Mouse (Mus musculus): ENCODE data around the gene Mas1. TPM values are rescaled to one million over a fixed set of nuclear protein-coding genes. Genes with fewer than 3 reads are reported as not detected.
"Not testable (repeated sequence)": the region's sequence is repeated elsewhere in the genome, so short reads cannot be mapped to it uniquely, and the experiment has no call there.

Mas1 gene
- 10 to 100 TPM; 41.6 to 52.1 TPM for total RNA-seq (2021)
- long read RNA-seq, experiment 1, transcript Mas1-205 (4 exons, 779 nt) = minor isoform, 5 of 29 reads
- long read RNA-seq, experiment 1, transcript Mas1-207 (2 exons, 443 nt) = major isoform, 10 of 29 reads
- long read RNA-seq, experiment 1, partial matches to known transcripts = 0 of 29 reads
- long read RNA-seq, experiment 1, other reads (novel, unspliced or antisense) = 10 of 29 reads
- long read RNA-seq, experiment 2, transcript Mas1-205 (4 exons, 779 nt) = minor isoform, 5 of 43 reads
- long read RNA-seq, experiment 2, transcript Mas1-202 (4 exons, 684 nt) = minor isoform, 7 of 43 reads
- long read RNA-seq, experiment 2, transcript Mas1-207 (2 exons, 443 nt) = major isoform, 8 of 43 reads
- long read RNA-seq, experiment 2, partial matches to known transcripts = 0 of 43 reads
- long read RNA-seq, experiment 2, other reads (novel, unspliced or antisense) = 23 of 43 reads

DNA sequence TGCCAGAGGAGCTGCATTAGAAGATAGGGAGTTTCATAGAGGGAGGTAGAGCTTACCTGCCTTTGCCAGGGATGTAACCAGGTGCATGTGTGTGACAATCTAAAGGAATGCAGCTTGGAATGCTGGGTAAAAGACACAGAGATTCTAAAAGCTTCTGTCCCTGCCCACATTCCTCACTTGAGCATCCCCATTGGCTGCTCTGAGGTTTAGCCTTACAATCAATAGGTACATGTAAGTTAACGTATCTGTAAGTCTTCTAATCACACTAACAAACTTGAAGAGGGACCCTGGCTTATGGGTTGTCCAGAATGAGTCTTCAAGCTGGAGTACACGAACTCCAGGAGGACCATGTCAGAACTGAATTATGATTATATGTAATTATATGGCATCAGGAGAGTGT is at the start of gene Mas1:
TSS of gene Mas1 (minus strand) at position 101 of the 400 bp plus-strand sequence.
- DNase-seq (ENCODE audit: low spot score in 2 of 2) = no peak

DNA sequence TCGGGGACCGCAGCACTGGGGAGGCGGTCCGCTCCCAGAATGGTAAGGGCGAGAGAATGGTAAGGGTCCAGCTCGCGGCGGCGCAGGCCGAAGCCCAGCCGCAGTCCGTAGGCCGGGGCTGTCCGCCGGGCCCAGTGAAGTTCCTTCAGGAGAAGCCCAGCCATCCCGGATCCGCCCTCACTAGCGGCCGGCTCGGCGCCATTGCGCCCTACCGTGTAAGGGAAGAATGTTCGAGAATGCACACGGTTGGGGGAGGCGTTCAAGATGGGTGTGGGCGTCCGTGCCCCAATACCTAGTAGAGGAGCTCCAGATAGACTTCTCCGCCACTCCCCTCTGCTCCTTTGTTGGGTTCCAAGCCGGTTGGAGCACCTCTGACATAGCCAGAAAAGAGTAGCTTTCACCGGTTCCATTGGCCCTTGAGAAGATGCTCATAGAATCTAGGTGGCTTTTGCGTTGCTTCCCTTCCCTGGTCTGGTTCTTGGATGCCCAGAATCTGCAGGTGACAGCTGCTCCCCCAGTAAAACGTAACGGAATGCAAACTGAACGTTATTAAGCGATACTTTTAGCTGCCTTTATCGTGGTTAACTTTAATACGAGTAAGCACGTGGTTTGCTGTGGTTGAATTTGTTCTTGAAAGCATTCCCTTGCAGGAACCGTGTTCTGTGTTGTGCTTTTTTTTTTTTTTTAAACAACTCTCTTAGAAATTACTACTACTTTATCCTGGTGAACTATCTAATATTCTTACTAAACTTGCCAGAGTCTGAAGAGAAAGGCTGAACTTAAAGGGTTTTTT is 48.8 kb upstream of the Mas1 start:
- no peak for DNase-seq (ENCODE audit: low spot score in 2 of 2)

DNA sequence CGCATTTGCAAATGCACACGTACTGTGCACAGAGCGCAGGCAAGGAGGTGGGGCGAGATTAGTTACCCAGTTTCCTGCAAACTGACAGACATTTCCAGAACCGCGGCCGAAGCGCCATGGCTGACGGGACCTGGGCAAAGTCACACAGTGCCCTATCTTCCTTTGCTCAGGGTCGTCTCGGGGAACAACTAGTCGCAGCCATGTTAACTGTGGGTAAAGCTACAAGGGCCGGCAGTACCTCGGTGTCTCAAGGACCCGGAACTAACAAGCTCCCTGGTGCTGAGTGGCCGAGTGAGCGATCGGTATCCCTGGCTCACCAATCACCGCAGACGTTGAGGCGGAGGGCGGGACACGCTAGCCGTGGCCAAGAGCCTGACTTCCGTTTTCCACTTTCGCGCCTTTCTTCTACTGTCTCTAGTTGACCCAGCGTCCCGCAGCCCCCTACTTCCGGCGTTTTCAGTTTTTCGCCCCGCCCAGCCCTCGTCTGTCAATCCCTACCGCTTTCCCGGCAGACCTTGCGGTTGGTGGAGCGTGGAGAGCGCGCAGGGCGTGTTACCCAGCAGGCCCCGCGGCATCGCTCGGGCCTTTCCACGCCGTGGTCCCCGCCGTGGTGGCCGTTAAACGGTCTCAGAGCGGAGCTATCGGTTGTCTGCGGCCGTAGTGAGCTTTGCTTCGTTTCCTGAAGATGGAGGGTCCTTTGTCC is 48.1 kb upstream of the Mas1 start, which contains the start of gene Mrpl18:
TSS of gene Mrpl18 (minus strand) at position 465 of the 703 bp plus-strand sequence.
- peak; percentile 98 to 100 for DNase-seq (ENCODE audit: low spot score in 2 of 2)

DNA sequence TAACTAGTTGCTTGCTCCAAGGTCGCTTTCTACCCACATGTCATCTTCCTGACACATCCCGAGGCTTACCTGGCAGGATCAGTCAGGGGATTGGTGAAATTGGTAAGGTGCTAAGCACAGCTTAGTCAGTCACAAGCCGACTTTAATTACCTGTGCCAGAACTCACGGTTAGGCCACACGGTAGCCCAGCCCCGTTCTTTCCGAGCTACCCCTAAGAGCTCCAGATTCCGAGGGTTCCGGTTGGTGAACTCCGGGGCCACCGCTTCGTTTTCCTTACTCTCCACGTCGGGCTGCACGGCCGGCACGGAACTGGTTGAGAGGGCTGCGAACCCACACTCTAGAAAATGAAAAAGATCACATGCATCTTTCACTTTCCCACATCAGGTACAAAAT is 47.5 kb upstream of the Mas1 start, which contains the start of gene Tcp1:
TSS of gene Tcp1 (plus strand) at position 214 of the 393 bp plus-strand sequence.
- no peak for DNase-seq (ENCODE audit: low spot score in 2 of 2)

DNA sequence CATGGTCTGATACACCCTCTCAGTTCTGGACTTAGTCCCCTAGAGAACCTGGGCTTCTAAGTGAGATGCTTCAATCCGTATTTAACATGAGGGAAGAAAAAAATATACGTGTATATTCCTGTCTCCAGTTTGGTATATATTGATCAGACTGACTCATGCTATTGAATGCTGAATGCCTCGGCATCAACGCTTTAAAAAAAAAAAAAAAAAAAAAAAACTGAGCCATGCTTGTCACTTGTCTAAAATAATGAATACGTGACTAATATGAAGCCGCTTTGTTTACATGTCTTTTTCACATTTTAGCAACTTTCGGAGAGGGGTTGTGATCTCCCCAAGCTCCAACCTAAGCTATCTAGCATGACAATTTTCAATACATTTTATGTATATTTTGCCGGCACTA is 42.4 kb upstream of the Mas1 start:
- DNase-seq (ENCODE audit: low spot score in 2 of 2) = no peak

DNA sequence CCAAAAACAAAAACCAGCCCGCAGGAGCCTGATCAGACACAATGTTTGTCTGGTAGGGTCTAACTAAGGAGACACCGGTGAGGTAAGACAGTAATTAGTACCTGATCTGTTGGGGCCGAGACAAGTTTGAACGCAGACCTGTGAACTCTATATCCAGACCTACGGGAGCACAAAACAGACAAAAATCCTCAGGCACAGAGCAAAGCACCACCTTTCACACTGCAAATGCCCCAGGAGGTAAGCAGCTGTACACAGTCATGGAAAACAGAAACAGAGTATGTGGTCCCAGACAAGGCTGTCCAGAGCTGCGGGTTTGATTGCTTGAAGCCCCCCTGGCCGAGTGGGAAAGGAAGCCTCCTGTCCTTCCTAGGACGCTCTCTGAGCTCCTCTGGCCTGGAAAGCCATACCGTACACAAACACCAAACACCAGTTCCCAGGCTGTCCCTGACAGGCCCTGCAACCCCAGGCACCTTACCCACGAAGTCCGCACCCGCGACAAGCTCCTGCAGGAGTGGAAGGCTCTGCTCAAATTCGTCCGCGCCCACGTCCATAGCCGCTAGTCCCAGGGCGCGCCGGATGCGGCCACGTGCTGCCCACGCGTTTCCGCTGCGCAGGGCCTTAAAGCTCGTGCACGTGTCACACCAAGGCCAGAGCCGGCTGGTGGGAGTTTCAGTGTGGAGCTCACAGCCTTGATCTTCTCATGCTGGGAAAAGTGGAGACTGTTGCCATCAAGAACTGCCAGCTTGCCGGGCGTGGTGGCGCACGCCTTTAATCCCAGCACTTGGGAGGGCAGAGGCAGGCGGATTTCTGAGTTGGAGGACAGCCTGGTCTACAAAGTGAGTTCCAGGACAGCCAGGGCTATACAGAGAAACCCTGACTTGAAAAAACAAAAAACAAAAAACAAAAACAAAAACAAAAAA is 41.7 kb upstream of the Mas1 start, which contains the start of gene Pnldc1:
TSS of gene Pnldc1 (minus strand) at position 870 of the 920 bp plus-strand sequence.
- DNase-seq (ENCODE audit: low spot score in 2 of 2) = no peak

DNA sequence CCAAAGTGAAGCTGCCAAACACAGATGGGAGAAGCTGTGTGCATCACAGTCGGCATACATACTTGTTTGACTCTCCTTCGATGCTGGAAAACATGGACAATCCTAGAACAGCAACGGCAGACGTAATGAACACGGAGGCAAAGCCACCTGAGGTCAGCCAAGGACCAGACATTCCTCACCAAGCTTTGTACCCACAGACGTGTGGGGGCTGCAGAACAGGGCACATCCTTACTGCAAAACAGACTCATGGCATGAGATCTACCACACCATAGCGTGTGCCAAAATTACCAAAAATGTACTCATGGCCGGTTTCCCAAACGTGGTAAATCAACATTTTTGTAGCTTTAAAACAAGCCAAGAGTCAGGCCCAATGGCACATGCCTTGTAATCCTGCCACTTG is 38.5 kb upstream of the Mas1 start:
- DNase-seq (ENCODE audit: low spot score in 2 of 2) = no peak

DNA sequence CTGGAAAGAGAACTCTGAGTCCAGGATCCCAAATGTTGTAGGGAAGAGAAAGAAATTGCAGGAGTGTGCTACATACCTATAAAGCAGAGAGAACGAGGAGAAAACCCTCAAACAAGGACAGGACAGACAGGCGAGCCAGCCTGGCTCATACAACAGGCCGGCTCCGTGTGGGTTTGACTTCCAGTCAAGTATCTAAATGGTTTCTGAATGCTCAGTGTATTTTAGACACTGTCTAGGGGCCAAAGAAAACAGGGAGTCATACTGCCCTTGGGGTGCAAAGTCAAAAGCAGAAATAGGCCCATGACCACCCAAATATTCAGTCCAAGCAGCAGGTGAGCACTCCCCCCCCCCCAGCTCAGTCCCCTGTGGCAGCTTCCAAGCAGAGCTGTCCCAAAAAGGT is 37.9 kb upstream of the Mas1 start:
- no peak for DNase-seq (ENCODE audit: low spot score in 2 of 2)

DNA sequence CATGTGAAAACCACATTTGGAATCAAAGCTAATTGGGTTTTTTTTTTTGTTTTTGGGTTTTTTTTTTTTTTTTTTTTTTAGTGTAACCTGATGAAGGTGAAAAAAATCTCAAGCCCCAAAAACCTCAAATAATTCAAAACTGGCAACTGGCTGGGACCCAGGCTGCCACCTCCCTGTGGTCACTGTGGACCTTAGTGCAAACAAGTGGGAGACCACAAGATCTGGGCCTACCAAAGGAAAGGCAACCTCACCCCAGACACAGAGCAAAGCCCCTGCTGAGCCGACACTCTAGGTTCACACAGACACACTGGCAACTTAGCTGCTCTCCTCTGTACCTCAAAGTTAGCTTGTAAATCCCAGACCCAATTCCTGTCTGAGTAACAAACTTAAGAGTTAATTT is 36.4 kb upstream of the Mas1 start:
- no peak for DNase-seq (ENCODE audit: low spot score in 2 of 2)

DNA sequence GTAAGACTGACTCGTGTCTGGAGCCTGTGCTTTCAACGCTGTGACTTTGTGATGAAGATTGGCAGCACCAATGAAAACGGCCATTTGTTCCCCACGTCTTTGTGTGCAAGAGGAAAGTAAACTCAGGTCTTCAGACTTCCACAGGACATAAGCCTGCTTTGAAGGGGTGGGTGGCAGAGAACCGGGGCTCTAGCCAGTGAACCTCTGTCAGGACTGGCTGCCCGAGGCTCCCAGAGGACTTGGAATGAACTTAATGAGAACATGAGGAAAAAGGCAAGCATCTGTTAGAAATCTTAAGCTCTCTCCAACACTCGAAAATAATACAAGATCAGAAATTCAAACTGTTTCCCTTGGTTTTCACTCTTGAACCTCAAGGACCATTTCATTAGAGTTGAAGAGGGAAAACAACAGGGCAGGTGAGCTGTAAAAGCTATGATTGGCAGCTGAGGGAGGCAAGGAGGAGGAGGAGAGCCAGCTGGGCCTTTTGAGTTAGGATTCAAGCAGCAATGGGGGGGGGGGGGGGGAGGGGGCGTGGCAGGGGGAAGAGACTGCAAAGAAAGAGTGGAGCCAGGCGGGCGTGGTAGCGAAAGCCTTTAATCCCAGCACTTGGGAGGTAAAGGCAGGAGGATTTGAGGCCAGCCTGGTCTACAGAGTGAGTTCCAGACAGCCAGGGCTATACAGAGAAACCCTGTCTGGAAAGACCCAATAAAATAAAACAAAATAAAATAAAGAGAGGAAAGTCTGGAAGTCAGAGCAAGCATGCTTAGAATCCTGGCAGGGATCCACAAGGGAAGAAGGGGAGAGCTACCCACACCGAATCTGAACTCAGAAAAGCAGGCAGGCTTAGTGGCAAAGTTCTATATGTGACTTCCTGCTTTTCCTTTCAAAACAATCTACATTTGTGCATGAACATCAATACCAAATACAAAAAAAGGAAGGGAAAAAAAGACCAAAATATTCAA is 35.7 kb upstream of the Mas1 start:
- no peak for DNase-seq (ENCODE audit: low spot score in 2 of 2)

DNA sequence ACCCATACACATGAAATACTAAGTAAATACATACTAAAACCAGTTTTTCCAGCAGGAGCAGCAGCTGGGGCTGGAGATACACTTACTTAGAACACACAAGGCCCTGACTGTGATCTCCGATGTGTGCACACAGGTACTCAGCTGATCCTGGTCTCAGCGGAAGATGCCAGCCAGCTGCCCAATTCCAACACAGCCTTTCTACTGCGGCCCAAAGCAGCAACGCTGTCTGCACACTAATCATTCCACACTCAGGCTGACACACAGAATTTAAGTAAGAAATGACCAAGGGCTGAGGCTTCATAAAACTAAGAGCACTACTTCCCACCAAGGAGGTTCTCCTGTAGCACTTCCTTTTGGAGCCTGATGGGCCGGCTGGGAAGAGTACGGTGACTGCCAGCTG is 34.3 kb upstream of the Mas1 start:
- no peak for DNase-seq (ENCODE audit: low spot score in 2 of 2)

DNA sequence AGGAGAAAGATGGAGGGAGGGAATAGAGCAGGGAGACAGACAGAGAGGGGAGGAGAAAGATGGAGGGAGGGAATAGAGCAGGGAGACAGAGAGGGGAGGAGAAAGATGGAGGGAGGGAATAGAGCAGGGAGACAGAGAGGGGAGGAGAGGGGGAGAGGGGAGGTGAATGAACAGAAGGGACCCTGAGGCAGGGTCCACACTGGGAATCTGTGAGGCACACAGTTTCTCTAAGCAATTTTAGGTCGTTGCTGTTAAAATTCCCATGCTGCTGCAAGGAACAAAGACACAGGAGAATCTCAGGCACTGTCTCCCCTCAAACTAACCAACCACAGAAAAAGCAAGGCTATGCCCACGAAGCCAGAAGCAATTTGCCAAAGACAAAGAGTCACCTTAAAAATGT is 30.7 kb upstream of the Mas1 start:
- DNase-seq (ENCODE audit: low spot score in 2 of 2) = not testable (repeated sequence)

DNA sequence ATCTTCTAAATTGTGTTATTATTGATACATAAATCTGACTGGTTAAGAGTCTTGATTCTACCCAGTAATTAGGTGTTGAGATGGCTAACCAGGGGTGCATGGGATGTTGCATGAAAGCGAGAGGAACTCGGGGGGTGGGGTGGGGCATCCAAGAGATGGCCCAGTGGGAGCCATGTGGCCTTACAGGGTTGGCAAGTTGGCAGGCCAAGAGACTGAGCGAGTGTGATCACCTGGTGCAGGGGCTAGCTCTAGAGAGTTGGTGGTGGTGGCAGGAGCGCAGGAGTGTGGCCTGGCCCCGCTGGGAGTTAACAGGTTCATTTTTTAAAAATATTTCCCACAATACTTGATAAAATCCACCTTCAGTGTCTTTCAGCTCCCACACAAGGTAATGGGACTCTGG is 29.7 kb upstream of the Mas1 start:
- DNase-seq (ENCODE audit: low spot score in 2 of 2) = no peak

DNA sequence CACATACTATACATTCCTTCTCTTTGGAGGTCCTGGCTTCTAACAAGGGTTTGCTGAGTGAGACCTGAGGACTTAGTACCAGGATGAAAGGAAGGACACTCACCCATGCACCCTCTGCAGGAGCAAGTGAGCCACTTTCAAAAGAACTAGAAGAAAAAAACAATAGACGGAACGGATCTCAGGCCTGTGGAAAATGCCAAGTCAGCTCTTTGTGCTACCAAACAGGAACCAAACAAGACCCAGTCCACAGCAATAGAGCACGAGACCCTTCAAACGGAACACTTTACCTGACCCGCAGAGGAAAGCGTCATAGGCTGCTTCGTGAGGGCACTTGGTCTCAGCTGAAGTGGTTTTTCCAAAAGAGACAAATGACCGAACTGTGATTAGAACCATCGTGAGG is 24.1 kb upstream of the Mas1 start:
- DNase-seq (ENCODE audit: low spot score in 2 of 2) = no peak

DNA sequence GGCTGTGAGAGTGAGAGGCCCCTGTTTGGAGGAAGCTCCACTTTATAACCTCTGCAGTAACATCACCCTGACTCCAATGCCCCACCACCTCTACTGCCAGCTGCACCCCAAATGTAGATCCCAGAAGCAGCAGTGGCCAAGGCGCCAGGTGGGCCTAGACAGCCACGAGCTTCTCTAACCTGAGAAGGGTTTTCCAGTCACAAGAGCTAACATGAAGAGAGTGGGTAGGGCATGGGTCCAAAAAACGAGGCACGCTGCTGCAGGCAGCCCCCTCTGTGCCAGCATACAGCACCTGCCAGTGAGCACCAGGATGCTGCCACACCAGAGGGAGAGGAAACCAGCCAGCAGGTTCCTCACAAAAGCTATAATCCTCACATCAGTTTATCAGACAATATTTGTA is 23.1 kb upstream of the Mas1 start:
- no peak for DNase-seq (ENCODE audit: low spot score in 2 of 2)

DNA sequence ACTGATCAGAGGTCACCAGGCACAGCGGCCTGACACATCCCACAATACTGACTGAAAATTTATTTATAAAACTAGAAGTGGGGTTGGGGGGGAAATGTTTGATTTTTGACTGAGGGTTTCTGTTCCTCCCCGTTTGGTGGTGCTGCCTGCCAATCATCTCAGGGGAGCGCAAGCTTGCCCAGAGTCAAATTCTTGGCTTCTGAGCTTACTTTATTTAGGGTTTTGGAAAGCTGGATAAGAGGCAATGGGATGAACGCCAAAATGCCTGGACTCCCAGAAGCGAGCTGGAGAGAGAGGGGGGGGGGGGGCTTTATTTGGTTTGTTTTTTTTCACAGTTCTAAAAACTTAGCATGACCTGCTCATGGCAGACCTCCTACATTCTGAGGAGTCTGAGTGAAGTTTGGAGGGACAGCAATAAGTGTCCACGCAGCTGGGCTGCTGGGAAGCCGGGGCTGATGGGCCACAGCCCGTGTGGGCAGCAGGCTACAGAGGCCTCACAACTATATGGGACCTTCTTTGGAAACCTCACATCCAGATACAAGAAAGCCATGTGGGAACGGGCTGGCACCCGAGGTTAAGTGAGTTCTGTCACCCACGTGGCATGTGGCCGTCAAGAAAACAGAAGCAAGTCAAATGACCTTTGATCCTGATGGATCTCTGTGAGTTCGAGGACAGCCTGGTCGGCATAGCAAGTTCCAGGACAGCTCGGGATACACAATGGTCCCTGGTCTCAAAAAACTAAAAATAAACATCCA is 19.3 kb upstream of the Mas1 start:
- DNase-seq (ENCODE audit: low spot score in 2 of 2) = no peak

DNA sequence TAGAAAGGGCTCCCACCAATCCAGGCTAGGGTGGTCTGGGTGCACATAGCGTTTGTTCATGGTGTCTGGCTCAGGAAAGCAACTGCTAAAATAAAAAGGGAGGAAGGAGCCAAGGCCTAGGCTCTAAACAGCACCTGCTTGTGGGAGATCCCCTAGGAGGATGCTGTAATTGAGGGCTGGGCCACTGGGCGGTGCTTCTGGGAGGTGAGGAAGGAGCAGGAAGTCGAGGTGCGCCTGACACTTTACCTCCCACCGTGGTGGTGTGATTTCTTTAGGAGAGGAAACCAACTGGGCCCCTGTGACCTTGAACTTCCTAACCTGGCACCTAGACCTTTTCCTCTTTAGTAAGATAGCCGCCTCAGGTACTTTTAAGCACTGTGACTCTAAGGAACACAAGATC is 18.7 kb upstream of the Mas1 start:
- no peak for DNase-seq (ENCODE audit: low spot score in 2 of 2)

DNA sequence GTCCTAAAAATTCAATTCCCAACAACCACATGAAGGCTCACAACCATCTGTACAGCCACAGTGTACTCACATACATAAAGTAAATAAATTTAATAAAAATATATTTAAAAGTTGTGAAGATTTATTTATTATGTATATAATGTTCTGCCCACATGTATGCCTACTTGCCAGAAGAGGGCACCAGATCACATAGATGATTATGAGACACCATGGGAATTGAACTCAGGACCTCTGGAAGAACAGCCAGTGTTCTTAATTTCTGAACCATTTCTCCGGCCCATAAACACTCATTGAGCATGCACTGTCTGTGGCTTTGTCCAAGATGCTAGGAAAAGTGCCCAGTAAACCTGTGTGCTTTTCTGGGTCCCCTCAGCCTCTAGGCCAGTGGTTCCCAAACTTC is 13.3 kb upstream of the Mas1 start:
- DNase-seq (ENCODE audit: low spot score in 2 of 2) = no peak

DNA sequence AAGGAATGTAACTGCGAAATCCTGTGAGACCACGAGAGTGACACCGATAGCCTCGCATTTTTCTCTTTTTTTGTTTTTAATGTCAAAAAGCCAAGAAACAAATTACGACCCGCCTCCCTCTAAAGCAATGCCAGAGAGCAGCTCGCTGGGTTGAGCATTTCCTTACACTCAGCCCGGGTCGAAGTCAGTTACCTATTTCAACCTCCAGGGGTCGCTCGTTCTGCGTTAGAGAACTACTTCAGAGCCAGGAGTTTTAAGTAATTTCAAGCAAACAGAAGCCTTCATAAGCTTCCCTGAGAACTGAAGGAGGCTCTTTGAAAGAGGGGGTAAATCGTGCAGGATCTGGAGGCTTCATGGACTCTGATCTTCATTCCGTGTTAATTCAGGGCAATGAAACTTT is 12.2 kb upstream of the Mas1 start:
- peak; percentile 84 to 89 for DNase-seq (ENCODE audit: low spot score in 2 of 2)
